Mouse (Mus musculus): Measurements from ENCODE around the gene Eme1. TPM values are rescaled to one million over a fixed set of nuclear protein-coding genes. Genes with fewer than 3 reads are reported as not detected.
"Not testable (repeated sequence)": the region's sequence is repeated elsewhere in the genome, so short reads cannot be mapped to it uniquely, and the experiment has no call there.

Eme1 gene
- not detected for total RNA-seq (2021)
- long read RNA-seq, experiment 1, result 0 reads
- long read RNA-seq, experiment 2, result 0 reads

GRCm38 (mm10) chr11:94653663-94654436 lies at the start of gene Eme1, which contains the start of gene Mrpl27:
Gene Eme1, minus strand, starts transcription at chr11:94653964.
Gene Mrpl27, plus strand, starts transcription at chr11:94653767.
- DNase-seq, result peak; percentile 89
- Histone ChIP-seq H3K27ac (peak within 1 kb of the TSS; percentile 99), H3K4me3 (peak within 1 kb of the TSS; percentile 93)
- intact Hi-C loops (cut with DNase I), result no loop called here
- TF ChIP-seq CTCF (IDR thresholded peaks at IDR 0.05), result no peak

GRCm38 (mm10) chr11:94702216-94702610 lies 48.4 kb upstream of the Eme1 start:
- no peak for DNase-seq
- TF ChIP-seq CTCF (IDR thresholded peaks at IDR 0.05), result no peak
- intact Hi-C loops (cut with DNase I), result no loop called here
- Histone ChIP-seq H3K4me3 (no peak overlapping the region), H3K27ac (no peak overlapping the region)

GRCm38 (mm10) chr11:94701401-94702215 lies 47.8 kb upstream of the Eme1 start:
- no peak for DNase-seq
- H3K27ac ChIP-seq, result no peak overlapping the region
- peak overlapping the region; percentile 20; the same call in 1 of the 2 replicates for H3K4me3 ChIP-seq
- no peak for TF ChIP-seq CTCF (IDR thresholded peaks at IDR 0.05)
- intact Hi-C loops (cut with DNase I), result no loop called here

- DNase-seq, result no peak
- TF ChIP-seq CTCF (IDR thresholded peaks at IDR 0.05), result no peak
- intact Hi-C loops (cut with DNase I), result no loop called here
- no peak overlapping the region for H3K27ac ChIP-seq
- H3K4me3 ChIP-seq, result no peak overlapping the region
Observed at GRCm38 (mm10) chr11:94699399-94699798, 45.6 kb upstream of the Eme1 start.

DNA sequence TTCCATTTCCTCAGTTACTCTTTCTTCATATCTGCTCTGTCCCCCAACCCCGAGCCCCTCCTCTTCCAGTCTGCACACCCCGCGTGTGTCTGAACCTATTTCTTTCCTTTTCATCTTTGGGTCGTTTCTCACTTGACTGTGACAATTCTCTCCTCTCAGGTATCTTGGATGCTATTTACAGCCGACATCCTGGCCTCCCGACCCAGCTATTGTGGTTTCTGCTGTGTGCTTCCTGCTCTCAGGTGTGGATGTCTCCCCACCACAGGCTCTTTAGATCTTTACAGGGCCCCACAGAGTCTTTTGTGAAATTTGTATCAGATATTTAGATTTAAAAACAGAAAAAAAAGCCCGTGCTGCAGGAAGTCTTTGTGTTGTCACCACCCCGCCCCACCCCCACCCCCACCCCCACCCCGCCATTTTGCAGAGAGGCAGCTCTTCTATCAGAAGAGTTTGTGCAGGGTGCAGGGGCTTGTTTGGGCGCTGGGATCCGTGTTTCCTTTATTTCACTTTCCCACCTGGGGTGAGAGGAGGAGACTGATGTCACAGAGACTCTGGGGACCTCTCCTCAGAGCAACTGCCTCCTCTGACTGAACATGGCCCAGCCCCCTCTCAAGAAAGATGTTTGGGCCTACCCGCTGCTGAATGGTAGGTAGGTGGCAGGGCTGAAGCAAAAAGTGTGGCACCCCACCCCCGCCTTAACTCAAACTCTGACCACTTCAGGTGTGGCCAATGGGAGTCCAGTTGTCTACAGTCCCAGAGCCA lies 44.1 kb upstream of the Eme1 start:
- no peak for DNase-seq
- no peak for TF ChIP-seq CTCF (IDR thresholded peaks at IDR 0.05)
- H3K4me3 ChIP-seq, result no peak overlapping the region
- no peak overlapping the region for H3K27ac ChIP-seq
- intact Hi-C loops (cut with DNase I), result no loop called here

DNA sequence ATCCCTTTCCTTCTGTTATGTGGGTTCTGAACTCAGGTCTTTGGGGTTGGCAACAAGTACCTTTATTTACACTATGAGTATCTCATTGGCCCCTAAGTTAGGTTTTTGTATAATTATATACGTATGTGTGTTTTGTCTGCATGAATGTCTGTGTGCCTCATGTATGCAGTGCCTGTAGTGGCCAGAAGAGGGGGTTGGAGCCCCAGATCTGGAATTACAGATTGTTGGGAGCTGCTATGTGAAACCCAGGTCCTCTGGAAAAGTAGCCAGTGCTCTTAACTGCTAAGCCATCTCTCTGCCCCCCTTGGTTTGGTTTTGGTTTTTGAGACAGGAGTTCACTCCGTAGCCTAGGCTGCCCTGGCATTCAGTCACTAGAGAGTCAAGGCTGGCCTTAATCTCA lies 43.4 kb upstream of the Eme1 start:
- no peak for DNase-seq
- intact Hi-C loops (cut with DNase I), result no loop called here
- TF ChIP-seq CTCF (IDR thresholded peaks at IDR 0.05), result no peak
- H3K27ac ChIP-seq, result no peak overlapping the region
- no peak overlapping the region for H3K4me3 ChIP-seq

GRCm38 (mm10) chr11:94695508-94695907 lies 41.7 kb upstream of the Eme1 start:
- no peak for TF ChIP-seq CTCF (IDR thresholded peaks at IDR 0.05)
- Histone ChIP-seq H3K4me3 (no peak overlapping the region), H3K27ac (no peak overlapping the region)
- DNase-seq, result no peak
- intact Hi-C loops (cut with DNase I), result no loop called here

- H3K4me3 ChIP-seq; H3K27ac ChIP-seq; DNase-seq; intact Hi-C loops (cut with DNase I): not testable (repeated sequence)
Observed at GRCm38 (mm10) chr11:94692502-94692901, 38.7 kb upstream of the Eme1 start.

- no peak for TF ChIP-seq CTCF (IDR thresholded peaks at IDR 0.05)
- intact Hi-C loops (cut with DNase I), result no loop called here
- no peak for DNase-seq
- no peak overlapping the region for H3K27ac ChIP-seq
- H3K4me3 ChIP-seq, result no peak overlapping the region
Observed at GRCm38 (mm10) chr11:94687178-94687577, 33.4 kb upstream of the Eme1 start.

DNA sequence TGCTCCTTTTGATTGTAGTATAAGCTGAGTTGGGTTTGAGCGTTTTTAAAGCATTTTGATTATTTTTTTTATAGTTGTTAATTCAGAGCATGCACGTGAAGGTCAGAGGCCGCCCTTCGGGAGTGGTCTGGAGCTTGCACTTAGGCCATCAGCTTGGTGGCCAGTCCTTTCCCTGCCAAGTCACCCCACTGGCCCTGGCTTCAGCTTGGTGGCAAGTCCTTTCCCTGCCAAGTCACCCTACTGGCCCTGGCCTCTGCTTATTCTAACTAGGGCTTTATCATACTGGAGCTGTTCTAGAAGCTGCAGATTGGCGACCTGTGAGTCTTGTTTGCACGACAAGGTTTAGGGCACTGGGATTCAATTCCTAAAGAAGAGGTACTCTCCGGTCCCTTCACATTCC lies 28.7 kb upstream of the Eme1 start:
- intact Hi-C loops (cut with DNase I), result no loop called here
- Histone ChIP-seq H3K4me3 (no peak overlapping the region), H3K27ac (no peak overlapping the region)
- TF ChIP-seq CTCF (IDR thresholded peaks at IDR 0.05), result no peak
- DNase-seq, result no peak

- no peak for TF ChIP-seq CTCF (IDR thresholded peaks at IDR 0.05)
- no peak for DNase-seq
- H3K27ac ChIP-seq, result no peak overlapping the region
- intact Hi-C loops (cut with DNase I), result no loop called here
- H3K4me3 ChIP-seq, result no peak overlapping the region
Observed at GRCm38 (mm10) chr11:94681640-94682039, 27.9 kb upstream of the Eme1 start.

DNA sequence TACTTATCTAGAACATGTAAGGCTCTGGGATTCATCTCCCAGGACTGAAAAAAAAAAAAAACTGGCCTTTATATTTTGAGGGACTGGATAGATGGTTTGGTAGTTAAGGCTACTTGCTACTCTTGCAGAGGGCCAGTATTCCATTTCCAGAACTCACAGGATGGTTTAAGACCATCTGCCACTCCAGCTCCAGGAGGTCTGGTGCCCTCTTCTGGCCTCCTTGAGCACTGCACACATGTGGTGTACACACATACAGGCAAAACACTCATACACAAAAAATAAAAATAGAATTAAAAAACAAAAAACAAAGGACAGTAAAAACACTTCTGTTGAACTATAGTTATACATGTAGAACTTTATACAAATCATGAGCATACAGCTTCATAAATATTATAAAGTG lies 26.9 kb upstream of the Eme1 start:
- intact Hi-C loops (cut with DNase I), result no loop called here
- Histone ChIP-seq H3K27ac (no peak overlapping the region), H3K4me3 (no peak overlapping the region)
- no peak for DNase-seq
- TF ChIP-seq CTCF (IDR thresholded peaks at IDR 0.05), result peak; percentile 27; the same call in 1 of the 2 replicates

All from gastrocnemius, adult 2 months (tissue).